Mouse (Mus musculus) adrenal gland, postnatal 14 days (tissue): Measurements from ENCODE around the gene Spty2d1. TPM values are rescaled to one million over a fixed set of nuclear protein-coding genes. Genes with fewer than 3 reads are reported as not detected.
"Not testable (repeated sequence)": the region's sequence is repeated elsewhere in the genome, so short reads cannot be mapped to it uniquely, and the experiment has no call there.

ENCODE experiments used
- DNase-seq: peaks from one replicate; pipeline ENCODE4 v3.0.0; 2021; ENCODE audit warnings: mixed read lengths
- total RNA-seq: library from RNA; stranded (reverse); gene quantifications from 2 replicates; pipeline ENCODE4 v1.2.3, GENCODE M21; 2021

Spty2d1 gene
- total RNA-seq, 1 experiment from 2014 or later = 20.0 TPM

GRCm38 (mm10) chr7:47020956-47021355 lies 12.7 kb upstream of the Spty2d1 start:
- DNase-seq = no peak

DNA sequence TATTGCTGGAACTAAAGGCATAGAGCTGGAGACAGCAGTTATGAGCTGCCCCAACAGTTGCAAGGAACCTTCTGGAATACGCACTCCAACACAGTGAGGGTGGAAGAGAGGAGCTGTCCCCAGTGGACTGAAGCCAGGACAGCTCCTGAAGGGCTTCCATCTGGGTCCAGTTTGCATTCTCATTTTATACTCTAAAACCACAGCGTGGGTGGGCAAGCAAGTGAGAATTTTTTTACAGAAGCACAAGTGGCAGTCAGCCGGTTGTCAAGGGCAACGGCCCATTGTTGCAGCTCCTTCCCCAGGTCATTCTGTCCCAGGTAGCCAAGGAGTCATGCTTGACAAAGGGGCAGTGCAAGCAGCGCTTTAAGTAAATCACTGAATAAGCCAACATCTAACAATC lies 11.4 kb upstream of the Spty2d1 start:
- DNase-seq = no peak

DNA sequence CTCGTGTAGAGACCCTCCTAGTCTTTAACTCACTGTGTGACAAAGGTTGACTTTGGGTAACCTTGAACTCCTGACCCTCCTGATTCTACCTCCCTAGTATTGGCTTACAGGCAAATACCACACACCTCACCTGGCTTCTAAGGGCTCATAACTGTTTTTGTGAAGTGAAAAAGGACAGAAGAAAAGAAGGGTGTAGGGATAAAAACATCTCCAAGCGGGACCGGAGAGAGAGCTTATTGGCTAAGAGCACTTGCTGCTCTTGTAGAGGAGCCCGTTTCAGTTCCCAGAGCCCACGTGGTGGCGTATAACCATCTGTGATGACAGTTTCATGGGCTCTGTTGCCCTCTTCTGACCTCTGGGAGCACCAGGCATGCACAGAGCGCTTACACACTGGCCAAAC lies 8.9 kb upstream of the Spty2d1 start:
- DNase-seq = no peak

DNA sequence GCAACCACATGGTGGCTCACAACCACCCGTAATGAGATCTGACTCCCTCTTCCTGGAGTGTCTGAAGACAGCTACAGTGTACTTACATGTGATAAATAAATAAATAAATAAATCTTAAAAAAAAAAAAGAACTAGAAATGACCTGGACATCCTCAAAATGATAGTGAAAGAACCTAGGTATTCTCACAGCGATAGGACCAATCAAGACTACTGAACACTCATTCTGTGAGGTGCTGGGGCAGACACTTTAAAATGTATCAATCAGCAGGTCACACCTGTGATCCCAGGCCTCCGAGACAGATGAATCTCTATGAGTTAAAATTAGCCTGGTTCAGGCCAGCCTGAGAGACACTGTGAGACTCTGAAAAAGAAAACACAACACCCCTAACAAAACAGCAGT lies 8.4 kb upstream of the Spty2d1 start:
- DNase-seq = no peak

- DNase-seq = peak; percentile 93
These were observed 7.3 kb upstream of the Spty2d1 start for GRCm38 (mm10) chr7:47015390-47016065.

GRCm38 (mm10) chr7:47014564-47015389 lies 6.6 kb upstream of the Spty2d1 start:
- DNase-seq = peak; percentile 61

- no peak for DNase-seq
These were observed 5.0 kb upstream of the Spty2d1 start for GRCm38 (mm10) chr7:47013131-47013767.

DNA sequence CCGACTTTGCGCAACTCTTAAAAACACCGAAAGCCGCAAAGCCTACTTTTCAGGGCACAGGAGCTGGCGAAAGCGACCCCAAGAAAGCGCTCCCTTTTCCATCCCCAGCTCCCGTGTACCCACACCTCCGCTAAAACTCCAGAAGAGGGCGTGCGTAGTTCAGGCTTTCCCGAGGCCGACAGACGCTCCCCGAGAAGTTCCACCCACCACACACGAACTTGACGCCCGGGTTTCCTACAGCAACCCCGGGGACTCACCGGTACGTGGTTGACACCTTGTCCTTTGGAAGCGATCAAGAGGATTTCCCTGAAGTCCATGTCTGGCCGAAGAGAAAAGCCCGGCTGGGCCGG lies 418 bp downstream of the Spty2d1 start:
- DNase-seq = no peak

DNA sequence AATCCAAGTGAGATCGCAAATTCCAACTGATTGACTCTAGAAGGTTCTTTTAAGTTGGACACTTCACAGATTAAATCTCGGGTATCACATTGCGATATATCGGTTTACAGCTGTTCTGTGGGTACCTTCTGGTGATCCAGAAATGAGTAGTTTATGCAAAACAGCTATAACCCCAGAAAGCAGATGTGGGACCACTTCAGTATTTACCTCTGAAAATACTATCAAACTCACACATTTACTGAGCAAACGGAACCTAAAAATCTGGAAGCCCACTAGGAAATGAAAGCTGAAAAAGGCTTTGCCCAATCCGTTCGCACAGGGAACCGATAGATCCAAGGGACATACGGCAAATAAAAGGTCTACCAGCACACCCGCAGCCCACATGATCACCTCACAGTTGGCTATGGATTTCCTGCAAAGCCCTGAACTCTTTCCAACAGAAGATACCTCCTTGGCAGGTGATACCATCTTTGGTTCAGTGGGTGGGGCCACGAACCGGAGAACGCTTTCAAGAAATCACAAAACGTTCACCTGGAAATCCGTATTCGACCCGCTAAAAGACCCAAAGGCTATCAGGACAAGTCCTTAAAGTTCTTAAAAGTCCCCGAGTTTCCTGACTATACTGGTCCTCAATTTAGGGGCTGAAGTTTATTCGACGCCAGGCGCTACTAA lies 966 bp downstream of the Spty2d1 start:
- DNase-seq = no peak

DNA sequence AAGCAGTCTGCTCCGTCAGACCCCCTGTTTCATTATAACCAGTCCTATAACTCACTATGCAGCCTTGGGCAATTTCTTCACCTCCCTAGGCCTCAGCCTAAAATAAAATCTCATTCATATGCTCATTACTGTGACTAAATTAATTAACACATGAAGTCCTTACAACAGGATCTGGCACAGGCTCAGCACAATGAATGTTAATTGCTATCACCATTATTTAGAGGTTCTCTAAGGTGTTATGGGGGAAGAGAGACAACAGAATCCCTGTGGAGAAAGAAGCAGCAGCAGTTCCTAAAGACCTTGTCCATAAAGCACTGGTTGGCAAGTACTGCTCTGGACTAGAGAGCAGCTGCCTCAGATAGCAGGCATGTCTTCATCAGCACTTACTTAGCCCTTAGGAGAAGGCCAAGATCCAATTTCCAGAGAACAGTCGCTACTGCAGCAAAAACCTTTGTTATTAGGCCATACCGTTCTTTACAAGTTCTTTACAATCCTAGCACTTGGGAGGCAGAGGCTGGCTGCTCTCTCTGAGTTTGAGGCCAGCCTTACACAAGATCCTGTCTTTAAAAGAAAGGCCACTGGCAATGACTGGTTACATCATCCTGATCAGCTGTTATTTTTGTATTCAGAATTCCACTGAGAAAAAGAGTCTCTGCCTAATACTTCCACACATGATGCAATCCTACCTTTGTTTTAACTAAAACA lies 4.6 kb downstream of the Spty2d1 start:
- no peak for DNase-seq

DNA sequence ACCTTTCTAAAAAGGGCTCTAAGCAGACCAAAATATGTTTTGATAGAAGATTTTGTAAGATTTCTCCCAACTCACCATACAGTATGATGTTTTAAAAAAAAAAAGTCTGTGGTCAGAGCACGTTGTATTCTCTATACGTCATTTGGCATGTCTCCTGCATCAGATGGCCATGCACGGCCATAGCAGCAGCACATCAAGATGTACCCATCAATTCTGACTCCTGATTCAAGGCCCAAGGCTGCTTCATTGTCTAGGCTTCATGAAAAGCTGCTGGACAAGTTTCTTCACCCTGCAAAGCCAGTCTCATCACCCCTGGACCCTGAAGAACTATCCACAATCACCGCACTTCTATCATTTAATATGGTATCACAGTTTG lies 6.3 kb downstream of the Spty2d1 start:
- DNase-seq = no peak

DNA sequence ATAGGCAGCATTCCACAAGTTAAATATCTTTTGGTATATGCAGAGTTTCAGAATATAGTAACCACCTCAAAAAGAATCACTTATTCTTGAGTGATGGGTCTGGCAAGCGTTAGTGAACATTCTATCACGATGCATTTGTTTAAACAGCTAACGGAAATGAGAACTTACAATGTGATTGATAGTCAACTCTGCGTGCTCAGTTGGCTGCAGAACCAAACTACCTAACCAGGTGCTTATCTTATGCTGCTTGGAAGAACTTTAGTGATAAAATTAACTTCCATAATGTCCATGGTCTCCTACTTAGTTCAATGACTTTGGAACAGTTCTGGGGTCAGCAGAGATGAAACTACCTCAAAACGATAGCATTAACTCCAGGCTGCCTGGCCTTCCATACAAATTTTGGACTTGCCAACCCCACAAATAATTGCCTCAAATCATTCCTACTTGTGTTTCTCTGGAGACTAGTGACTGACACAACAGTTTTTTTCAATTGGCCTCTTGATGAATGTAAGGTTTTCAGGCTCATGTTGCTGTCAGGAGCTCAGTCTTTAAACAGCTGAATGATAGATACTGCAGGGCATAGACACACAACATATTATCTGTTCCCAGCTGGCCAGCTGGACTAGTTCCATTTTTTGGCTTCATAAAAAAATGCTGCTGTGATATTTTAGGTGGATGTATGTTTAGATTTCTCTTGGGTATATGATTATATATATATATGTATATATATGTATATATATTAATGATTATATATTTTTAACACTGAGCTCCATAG lies 6.9 kb downstream of the Spty2d1 start:
- no peak for DNase-seq

GRCm38 (mm10) chr7:47000644-47000983 lies 7.6 kb downstream of the Spty2d1 start:
- peak; percentile 15 for DNase-seq

DNA sequence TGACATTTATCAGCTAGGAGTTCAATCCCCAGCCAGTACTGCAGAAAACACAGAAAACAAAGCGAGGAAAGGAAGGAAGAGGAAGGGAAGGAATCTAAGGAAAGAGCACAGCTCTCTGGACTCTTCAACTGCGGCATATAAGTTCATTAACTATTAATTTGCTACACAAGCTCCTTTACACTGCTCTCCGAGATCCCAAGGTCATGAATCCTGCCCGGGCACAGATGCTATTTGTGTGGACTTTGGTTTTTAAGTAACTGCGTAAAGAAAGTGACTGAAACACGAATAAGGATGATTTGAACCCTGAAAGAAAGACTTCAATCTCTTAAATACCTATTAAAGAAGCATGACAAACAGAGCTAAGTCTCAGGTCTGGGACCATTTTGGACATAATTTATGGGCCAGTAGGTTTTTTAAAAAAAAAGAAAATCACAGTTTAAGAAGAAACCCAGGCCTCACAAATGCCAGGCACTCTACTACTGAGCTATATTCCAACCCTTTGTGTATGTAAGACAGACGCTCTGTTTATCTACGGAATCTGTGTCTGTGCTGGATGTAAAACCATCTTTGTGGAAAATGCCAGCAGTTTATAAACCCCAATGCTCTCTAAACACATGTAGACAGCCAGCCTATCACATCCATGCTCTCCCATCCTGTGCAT lies 8.1 kb downstream of the Spty2d1 start:
- no peak for DNase-seq

GRCm38 (mm10) chr7:46998942-46999341 lies 9.3 kb downstream of the Spty2d1 start:
- DNase-seq = no peak

GRCm38 (mm10) chr7:46997644-46998395 lies 10.4 kb downstream of the Spty2d1 start:
- DNase-seq = peak; percentile 31

DNA sequence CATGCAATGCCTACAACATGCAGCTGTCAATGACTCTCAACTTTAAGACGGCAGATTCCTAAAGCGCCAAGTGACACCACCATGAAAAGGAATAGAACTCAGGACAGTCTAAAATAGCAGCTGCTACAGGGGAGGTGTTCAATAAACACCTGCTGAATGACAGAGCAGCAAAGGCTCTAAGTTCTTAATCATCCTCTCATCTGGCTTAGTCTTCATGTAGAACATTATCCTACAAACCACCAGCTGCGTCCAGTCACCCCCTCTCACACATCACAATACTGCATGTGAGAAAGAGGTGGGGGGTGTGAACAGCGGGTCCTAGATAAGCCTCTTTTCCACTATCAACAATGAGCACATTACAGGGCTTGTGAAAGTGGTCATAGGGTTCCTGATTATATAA lies 11.2 kb downstream of the Spty2d1 start:
- DNase-seq = no peak

DNA sequence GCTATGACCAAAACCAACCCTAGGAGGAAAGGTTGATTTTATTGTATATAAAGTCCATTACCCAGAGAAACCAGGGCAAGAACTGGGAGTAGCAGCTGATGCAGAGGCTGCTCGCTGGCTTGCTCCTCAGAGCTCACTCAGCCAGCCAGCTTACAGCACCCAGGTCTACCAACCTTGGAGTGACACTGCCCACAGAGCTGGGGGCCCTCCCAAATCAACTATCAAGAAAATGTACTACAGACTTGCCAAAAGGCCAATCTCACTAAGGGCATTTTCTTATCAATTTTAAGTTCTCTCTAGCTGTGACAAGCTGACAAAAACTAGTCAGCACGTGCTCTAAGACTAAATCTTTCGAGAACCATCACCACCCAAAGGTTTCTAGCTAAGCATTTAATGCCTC lies 12.7 kb downstream of the Spty2d1 start:
- DNase-seq = no peak

GRCm38 (mm10) chr7:46993079-46993478 lies 15.1 kb downstream of the Spty2d1 start:
- DNase-seq = no peak

DNA sequence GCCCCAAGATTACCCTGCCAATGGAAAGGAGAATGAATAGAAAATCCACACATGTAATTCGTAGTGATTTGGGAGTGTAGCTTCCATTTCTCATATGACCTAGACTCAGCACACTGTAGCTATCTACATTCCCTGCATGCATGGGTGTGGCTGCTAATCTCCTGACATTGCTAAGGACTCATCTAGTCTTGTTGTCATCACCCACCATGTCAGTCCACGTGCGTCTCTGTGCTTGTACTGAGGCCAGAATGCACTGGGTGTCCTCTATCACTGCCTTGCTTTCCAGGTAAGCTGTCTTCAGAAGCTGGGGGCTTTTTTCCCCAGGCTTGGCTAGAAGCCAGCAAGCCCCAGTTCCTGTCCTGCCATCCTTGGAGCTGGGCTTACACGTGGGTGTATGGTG lies 18.8 kb downstream of the Spty2d1 start:
- not testable (repeated sequence) for DNase-seq
